Mouse (Mus musculus): Measurements from ENCODE around the gene Gm10295.

DNA sequence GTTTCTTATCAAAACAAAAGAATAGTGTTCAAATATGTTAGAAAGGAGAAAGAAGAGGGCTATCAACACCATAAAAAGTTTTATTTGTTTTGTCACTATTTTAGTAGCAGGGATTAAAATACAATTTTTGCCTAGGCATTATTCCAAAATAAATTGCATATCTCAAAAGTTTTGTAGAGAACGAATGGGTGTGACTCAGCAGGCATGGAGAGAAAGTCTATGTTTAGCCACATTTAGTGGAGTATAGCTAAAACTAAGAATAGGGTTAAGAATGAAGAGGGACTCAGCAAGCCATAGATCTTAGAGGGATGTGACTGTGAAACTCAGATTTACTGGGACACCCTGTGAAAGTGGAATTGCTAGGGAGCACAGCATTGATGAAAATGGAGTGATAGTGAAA, 47.1 kb upstream of the Gm10295 start:
- TF ChIP-seq GATA1 (IDR thresholded peaks at IDR 0.05; ENCODE audit: borderline replicate concordance, low read length) (no peak), FLI1 (IDR thresholded peaks at IDR 0.05; ENCODE audit: low read length) (no peak)

Data from megakaryocyte, embryonic 14.5 days (primary cell).